Mouse (Mus musculus) B cell, adult 62 days (primary cell): Measurements from ENCODE around the gene Crisp3. TPM values are rescaled to one million over a fixed set of nuclear protein-coding genes. Genes with fewer than 3 reads are reported as not detected.

Source experiments
- total RNA-seq: library from RNA; stranded (reverse); gene quantifications from 4 replicates; pipeline ENCODE4 v1.2.4, GENCODE M21; 2023

Gene Crisp3
- total RNA-seq: 1.1 to 1.6 TPM (median 1.5 TPM) in 4 replicates

DNA sequence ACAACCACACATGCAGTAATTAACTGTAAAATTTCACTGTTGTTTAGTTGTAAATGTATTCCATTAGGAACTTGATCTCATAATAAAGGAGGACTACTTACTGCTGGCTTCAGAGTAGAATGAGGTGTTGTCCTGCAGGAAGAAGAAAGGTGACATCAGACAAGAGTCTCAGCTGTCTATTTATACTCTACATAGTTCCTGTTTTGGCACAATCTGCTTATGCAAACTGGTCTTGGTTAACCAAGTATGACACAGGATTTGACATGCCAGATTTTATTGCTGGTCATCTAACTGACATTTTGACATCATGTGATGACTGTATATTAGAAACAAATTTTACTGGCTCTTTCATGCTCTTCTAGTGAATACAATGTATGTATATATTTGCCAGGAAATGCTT is at the start of gene Crisp3:
Gene Crisp3, minus strand, starts transcription at position 154 of the 400 bp plus-strand sequence.

DNA sequence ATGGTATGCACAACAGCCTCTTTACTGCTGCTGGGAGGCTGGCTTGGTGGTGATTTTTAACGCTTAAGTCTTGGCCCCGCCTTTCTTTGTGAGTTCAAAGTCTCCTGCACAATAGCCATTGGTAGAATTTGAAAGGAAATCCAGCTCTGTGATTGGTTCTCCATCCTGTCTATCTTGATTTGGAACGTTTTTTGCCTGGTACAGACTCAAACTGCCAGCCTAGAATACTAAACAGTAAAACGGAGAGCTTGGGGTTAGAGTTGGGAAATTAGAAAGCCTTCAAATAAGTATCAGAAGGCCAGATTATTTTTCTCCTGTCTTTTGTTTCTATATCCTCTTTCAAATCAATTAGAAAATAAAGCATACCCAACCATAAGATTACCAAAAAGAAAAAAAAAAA is 33.5 kb downstream of the Crisp3 start, which contains the start of gene Pgk2:
Gene Pgk2, minus strand, starts transcription at position 101 of the 400 bp plus-strand sequence.

Other genes starting within 250 kb of the Crisp3 start
- not detected in 4 replicates for gene AC192777.2, start 146.8 kb downstream of the Crisp3 start, total RNA-seq
- gene Pgk2, start 33.6 kb downstream of the Crisp3 start, total RNA-seq: not detected in 4 replicates
- not detected in 4 replicates for gene Crisp1, start 76.9 kb upstream of the Crisp3 start, total RNA-seq